Mouse (Mus musculus) heart, embryonic 12.5 days (tissue): ENCODE results near the gene Greb1. TPM values are rescaled to one million over a fixed set of nuclear protein-coding genes. Genes with fewer than 3 reads are reported as not detected.
A peak's percentile ranks its signal among the peaks of the same experiment; 100 is the strongest.

Source experiments
- ATAC-seq: fragments of 200-750 bp; cut with Nextera tagmentation; 2 replicates; pipeline ENCODE4 v1.8.0; 2017; ENCODE audit warnings: moderate TSS enrichment, moderate library complexity; ENCODE audit not compliant: insufficient number of reproducible peaks, low FRiP score
- H3K27ac ChIP-seq: fragments of 300-500 bp; sonication (generic); 2 replicates; pipeline ENCODE4 v1.5.1; 2016; ENCODE audit warnings: mild to moderate bottlenecking, moderate library complexity; ENCODE audit not compliant: poor library complexity, severe bottlenecking
- H3K27me3 ChIP-seq: fragments of 300-500 bp; sonication (generic); replicated peaks from 2 replicates; pipeline ENCODE4 v1.6.1; 2016; ENCODE audit warnings: mild to moderate bottlenecking, moderate library complexity
- H3K36me3 ChIP-seq: fragments of 300-500 bp; sonication (generic); 2 replicates; pipeline ENCODE4 v1.6.1; 2016; ENCODE audit warnings: mild to moderate bottlenecking, moderate library complexity
- H3K4me1 ChIP-seq: fragments of 300-500 bp; sonication (generic); replicated peaks from 2 replicates; pipeline ENCODE4 v1.6.1; 2016; ENCODE audit warnings: mild to moderate bottlenecking
- H3K4me2 ChIP-seq: fragments of 300-500 bp; sonication (generic); 2 replicates; pipeline ENCODE4 v1.6.1; 2016; ENCODE audit warnings: mild to moderate bottlenecking, moderate library complexity
- H3K4me3 ChIP-seq: fragments of 300-500 bp; sonication (generic); 2 replicates; pipeline ENCODE4 v1.5.1; 2016; ENCODE audit warnings: mild to moderate bottlenecking
- H3K9ac ChIP-seq: fragments of 300-500 bp; sonication (generic); 2 replicates; pipeline ENCODE4 v1.6.1; 2016; ENCODE audit warnings: mild to moderate bottlenecking, moderate library complexity
- H3K9me3 ChIP-seq: fragments of 300-500 bp; sonication (generic); replicated peaks from 2 replicates; pipeline ENCODE4 v1.6.1; 2016; ENCODE audit warnings: mild to moderate bottlenecking, moderate library complexity
- WGBS: fragments of 180-500 bp; shearing (Covaris S2); methylation state at CpG from one replicate; pipeline ENCODE4 v1.1.7; 2016; 5-methylcytosine and 5-hydroxymethylcytosine counted together
- polyA plus RNA-seq: library from polyadenylated mRNA; unstranded; fragments of >200 nt; fragmentation: Nextera tagmentation; extraction: Ambion mirVana; gene quantifications from 2 replicates; pipeline ENCODE4 v1.2.1, GENCODE M21; 2016

Greb1 gene
- 1.7 and 3.7 TPM in 2 replicates for polyA plus RNA-seq

DNA sequence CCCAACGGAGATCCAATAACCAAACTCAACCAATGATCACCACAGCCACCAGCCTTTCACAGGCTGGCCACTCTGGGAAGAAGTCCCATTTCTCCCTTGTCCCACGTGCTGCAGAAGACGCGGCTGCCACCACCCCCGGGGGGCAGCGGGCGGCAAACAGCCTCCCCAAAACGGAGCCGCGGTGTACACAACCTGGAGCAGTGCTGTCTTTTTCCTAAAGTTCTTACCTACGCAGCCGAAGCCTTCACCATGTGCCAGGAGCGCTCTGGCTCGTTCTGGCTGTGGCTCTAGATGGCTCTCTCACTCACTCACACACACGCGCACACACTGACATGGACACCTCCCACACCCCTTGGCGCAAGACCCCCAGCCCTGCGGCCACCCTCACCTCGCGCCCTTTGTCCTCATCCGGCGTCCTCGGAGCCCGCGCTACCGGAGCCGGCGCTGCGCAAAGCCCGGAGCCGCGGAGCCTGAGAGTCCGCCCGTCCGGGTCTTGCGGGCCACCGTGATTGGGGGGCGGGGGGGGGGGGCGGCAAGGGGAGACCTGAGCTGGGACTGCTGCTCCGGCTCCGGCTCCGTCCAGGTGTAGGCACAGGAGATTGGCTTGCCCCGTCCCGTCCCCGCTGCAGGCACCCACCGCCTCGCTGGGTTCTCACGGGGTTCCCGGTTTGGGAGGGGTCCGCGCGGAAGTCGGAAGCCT lies at the start of gene Greb1:
Gene Greb1, minus strand, starts transcription at position 628 of the 700 bp plus-strand sequence.
- H3K9ac ChIP-seq = peak within 1 kb of the TSS; percentile 86
- no peaks in the 10 kb centered on the region for H3K9me3 ChIP-seq
- peaks cover 10% of the 10 kb centered on the region for H3K4me1 ChIP-seq
- no peaks in the 10 kb centered on the region for H3K36me3 ChIP-seq
- peak within 1 kb of the TSS; percentile 80 for H3K4me3 ChIP-seq
- H3K4me2 ChIP-seq = peak within 1 kb of the TSS; percentile 98
- H3K27me3 ChIP-seq = no peaks in the 10 kb centered on the region; the same call in 1 of the 2 replicates
- ATAC-seq = peak; percentile 70
- no peak within 1 kb of the TSS for H3K27ac ChIP-seq
- under 1% methylated on average over 51 of the region's 53 CpGs for WGBS

DNA sequence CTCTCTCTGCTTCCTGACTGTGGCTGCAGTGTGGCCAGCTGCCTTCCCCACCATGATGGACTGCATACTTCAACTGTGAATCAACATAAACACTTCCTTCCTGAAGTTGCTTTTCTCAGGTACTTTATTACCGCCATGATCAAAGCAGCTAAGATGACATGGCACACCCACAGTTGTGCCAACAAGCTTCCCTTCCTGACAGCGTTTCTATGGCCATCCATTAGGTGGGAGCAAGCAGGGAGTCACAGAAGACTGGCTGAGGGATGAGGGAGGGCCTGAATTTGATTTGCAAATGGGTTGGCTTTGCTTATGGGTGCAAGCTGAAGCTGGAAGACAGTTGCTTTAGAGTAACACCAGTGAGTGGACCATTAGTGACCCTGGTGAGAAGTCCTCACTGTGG lies 49.1 kb upstream of the Greb1 start:
- Histone ChIP-seq H3K27ac (no peak overlapping the region), H3K4me2 (no peak overlapping the region), H3K27me3 (no peaks in the 10 kb centered on the region), H3K9ac (no peak overlapping the region), H3K4me3 (no peak overlapping the region), H3K36me3 (no peaks in the 10 kb centered on the region), H3K4me1 (peaks cover 35% of the 10 kb centered on the region), H3K9me3 (no peaks in the 10 kb centered on the region)
- no peak for ATAC-seq
- 54% methylated on average over 2 of the region's 2 CpGs for WGBS

DNA sequence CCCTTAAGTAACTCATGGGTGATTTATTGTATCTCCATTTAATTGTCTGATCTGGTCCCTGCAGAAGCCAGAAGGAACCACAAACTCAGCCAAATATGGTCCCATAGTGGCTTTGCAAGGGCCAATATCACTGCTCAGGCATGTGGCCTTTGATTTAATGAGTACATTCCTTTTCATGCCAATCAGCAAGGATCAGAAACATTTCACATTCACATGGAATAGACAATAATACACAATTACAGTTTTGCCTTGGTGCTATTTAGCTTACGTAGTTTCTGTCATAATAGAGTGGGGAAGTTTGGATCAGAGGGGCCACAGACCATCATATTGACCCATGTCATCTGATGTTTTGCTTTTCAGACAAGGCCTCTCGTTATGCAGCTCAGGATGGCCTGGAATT lies 47.8 kb upstream of the Greb1 start:
- Histone ChIP-seq H3K4me2 (no peak overlapping the region), H3K9me3 (no peaks in the 10 kb centered on the region), H3K9ac (no peak overlapping the region), H3K4me3 (no peak overlapping the region), H3K36me3 (no peaks in the 10 kb centered on the region), H3K27ac (no peak overlapping the region), H3K27me3 (no peaks in the 10 kb centered on the region), H3K4me1 (peaks cover 32% of the 10 kb centered on the region)
- ATAC-seq = no peak
- 71% methylated on average over 2 of the region's 2 CpGs for WGBS

DNA sequence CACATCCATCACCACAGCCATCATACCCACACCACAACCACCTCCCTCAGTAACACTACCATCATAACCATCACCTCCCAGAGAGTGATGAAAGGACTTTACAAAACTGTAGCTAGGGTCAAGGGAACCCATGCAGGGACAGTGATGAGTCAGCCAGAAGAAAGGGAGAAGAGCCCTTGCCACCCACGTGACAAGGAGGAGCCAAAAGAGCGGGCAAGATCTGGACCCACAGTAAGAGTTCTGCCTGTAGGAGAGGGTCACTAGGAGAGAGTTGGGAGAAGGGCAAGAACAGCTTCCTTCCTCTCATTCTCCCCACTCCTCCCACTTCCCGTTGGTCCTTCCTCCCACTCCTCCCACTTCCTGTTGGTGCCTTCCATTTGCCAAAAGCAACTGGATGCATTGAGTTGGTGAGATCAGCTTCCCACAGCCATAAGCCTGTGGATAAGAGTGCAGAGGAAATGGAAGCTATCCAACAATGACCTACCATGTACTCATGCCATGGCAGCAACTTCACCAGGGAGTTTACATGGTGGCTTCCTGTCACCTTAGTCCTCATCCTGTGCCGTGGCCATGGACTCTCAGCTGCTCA lies 46.6 kb upstream of the Greb1 start:
- peak overlapping the region; percentile 26; the same call in 1 of the 2 replicates for H3K27ac ChIP-seq
- no peaks in the 10 kb centered on the region for H3K27me3 ChIP-seq
- H3K36me3 ChIP-seq = no peaks in the 10 kb centered on the region
- H3K4me3 ChIP-seq = no peak overlapping the region
- no peaks in the 10 kb centered on the region for H3K9me3 ChIP-seq
- no peak overlapping the region for H3K9ac ChIP-seq
- 72% methylated on average over 4 of the region's 4 CpGs for WGBS
- peaks cover 29% of the 10 kb centered on the region for H3K4me1 ChIP-seq
- H3K4me2 ChIP-seq = no peak overlapping the region
- no peak for ATAC-seq

DNA sequence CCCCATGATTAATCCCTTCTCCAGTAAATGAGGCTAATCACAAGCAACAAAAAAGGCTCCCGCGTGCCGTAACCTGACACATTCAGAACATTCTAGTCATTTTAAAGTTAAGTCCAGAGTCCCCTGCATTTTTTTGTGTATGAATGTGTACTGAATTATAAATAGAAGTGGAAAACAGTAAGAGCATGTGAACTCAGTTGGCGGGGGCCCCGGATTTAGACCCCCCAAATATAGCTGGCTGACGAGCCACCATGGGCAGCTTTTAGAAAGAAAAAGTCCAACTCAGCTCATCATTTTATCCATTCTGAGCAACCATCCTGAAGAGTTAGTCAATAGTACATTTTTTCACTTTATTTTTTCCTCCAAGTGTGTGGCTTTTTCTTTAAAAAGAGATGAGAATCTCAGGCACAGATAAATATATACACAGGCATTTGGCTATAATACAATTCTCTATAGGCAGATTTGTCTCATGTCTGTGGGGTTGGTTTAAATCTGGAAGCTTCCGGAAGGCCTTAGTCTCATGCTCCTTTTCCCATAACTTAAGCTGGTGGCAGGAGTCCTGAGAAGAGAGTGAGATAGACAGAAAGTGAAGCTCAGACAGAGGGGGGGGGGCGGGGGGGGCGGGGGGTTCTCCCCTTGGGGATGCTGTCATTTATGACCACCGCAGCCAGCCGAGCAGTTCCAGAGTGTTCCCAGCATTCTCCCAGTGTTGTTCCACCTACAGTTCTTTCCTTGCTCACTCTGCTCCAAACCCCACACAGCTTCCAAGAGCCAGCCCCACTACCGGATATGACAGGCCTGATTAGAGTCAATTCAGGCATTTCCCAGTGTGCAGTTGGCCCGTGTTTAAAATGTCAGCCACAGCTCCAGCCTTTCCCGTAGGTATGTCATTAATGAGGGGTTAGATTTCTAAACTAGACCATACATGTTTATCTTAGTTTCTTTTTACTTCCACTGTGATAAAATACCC lies 44.2 kb upstream of the Greb1 start:
- peak; percentile 68 for ATAC-seq
- Histone ChIP-seq H3K27ac (peak overlapping the region; percentile 78), H3K27me3 (no peaks in the 10 kb centered on the region)

DNA sequence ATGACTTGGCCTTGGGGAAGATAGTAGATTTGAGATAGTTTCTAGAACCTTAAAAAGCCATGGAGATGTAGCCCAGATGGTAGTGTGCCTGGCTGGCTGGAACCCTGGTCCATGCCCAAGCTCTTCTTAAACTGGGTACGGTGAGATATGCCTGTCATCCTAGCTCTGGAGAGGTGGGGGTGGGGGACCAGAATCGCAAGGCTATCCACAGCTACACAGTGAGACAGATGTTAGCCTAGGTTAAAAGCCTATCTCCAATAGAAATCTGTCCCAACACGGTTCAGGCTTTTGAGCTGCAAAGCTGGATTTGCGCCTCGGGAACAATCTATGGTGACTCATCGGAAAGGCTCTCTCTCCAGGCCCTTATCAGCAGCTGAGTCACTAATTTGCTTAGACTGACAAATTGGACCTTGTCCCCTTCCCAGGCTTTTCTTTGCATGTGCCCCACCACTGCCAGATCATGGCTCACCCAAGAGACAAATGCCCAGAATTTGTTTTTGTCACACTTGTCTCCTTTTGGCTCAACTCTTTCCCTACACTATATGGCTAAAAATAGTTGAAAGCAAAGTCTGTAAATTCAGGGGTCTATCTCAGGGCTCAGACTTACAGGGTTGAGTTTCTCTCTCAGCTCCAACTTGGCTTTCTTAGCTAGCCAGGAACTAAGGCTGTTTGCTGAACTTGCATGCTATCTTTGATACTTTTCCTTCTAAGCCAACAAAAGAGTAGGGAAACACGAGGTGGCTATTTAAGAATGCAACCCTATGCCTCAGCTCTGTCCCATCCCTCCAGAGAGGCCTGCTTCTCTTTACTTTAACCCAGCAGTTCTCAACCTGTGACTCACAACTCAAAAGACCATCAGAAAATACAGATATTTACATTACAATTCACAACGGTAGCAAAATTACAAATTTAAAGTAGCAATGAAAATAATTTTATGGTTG lies 40.4 kb upstream of the Greb1 start:
- ATAC-seq = peak; percentile 53

More for the DNA sequence above, 44.2 kb upstream of the Greb1 start:
- Histone ChIP-seq H3K9me3 (no peaks in the 10 kb centered on the region), H3K4me2 (peak overlapping the region; percentile 15; the same call in 1 of the 2 replicates), H3K9ac (no peak overlapping the region), H3K36me3 (no peaks in the 10 kb centered on the region), H3K4me1 (peaks cover 26% of the 10 kb centered on the region), H3K4me3 (no peak overlapping the region)
- WGBS = 61% methylated on average over 14 of the region's 14 CpGs

DNA sequence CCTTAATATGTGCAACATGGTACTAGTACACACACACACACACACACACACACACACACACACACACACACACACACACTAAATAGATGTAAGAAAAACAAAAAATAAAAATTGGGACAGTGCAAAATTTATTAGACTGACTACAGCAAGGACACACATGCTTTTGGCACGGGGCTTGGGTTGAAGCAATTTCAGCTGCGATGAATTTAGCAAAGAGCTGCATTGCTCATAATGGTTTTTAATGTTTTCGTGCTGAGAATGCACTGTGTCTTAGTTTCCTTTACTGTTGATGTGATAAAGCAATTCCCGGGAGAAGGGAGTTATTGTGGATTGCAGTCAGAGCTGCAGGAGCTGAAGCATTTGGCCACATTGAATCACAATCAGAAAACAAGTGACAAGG lies 37.1 kb upstream of the Greb1 start:
- Histone ChIP-seq H3K4me3 (no peak overlapping the region), H3K9ac (no peak overlapping the region), H3K4me2 (no peak overlapping the region), H3K9me3 (peaks cover 6% of the 10 kb centered on the region; the same call in 1 of the 2 replicates), H3K4me1 (peaks cover 29% of the 10 kb centered on the region), H3K27me3 (no peaks in the 10 kb centered on the region), H3K36me3 (no peaks in the 10 kb centered on the region), H3K27ac (no peak overlapping the region)
- ATAC-seq = no peak
- 79% methylated on average over 4 of the region's 4 CpGs for WGBS

More for the DNA sequence above, 40.4 kb upstream of the Greb1 start:
- H3K9ac ChIP-seq = no peak overlapping the region
- no peaks in the 10 kb centered on the region for H3K27me3 ChIP-seq
- H3K4me1 ChIP-seq = peaks cover 37% of the 10 kb centered on the region
- peaks cover 6% of the 10 kb centered on the region; the same call in 1 of the 2 replicates for H3K9me3 ChIP-seq
- H3K36me3 ChIP-seq = no peaks in the 10 kb centered on the region
- H3K4me3 ChIP-seq = no peak overlapping the region
- H3K27ac ChIP-seq = peak overlapping the region; percentile 58
- no peak overlapping the region for H3K4me2 ChIP-seq
- 20% methylated on average over 8 of the region's 8 CpGs for WGBS

DNA sequence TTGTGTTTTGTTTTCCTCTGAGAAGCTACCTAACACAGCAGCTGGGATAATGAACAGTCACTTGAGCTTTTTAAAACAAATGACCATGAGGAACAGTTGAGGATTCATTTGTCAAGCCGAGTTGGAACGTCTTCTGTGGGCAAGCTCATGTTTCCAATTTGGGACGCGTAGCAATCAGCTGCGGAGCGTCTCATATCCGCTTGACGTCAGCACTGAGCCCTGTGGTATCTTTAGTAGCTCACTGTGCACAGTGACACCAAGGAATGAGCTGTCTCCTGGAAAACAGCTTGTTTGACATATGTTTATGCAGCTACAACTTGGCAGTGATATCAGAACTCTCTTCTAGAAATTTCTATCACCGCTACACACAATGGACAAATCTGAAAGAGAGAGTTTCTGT lies 35.5 kb upstream of the Greb1 start:
- H3K4me3 ChIP-seq = no peak overlapping the region; the same call in 1 of the 2 replicates
- peak overlapping the region; percentile 26; the same call in 1 of the 2 replicates for H3K9ac ChIP-seq
- 21% methylated on average over 9 of the region's 9 CpGs for WGBS
- peak overlapping the region; percentile 41 for H3K4me2 ChIP-seq
- peaks cover 26% of the 10 kb centered on the region for H3K4me1 ChIP-seq
- peaks cover 6% of the 10 kb centered on the region; the same call in 1 of the 2 replicates for H3K9me3 ChIP-seq
- H3K36me3 ChIP-seq = no peaks in the 10 kb centered on the region
- peak; percentile 78 for ATAC-seq
- peak overlapping the region; percentile 61 for H3K27ac ChIP-seq
- no peaks in the 10 kb centered on the region for H3K27me3 ChIP-seq

DNA sequence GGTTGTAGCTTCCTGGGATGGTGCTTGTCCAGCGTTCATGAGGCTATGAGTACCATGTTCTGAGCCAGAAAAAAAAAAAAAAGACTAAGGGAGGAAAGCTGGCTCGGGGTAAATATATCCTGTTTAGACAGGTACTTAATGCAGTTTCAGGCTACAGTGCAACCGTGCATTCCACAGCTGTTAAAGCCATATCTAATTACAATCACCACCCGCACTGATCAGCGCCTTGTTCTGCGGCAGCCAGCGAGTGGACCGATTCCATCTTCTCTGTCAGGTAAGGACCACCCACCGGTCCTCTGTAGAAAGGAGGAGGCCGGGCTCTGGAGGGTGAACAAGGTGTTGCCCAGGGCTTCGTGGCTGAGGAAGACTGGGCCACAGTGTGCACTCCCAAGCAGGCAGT lies 34.0 kb upstream of the Greb1 start:
- Histone ChIP-seq H3K9me3 (peaks cover 6% of the 10 kb centered on the region; the same call in 1 of the 2 replicates), H3K27me3 (no peaks in the 10 kb centered on the region), H3K4me1 (peaks cover 24% of the 10 kb centered on the region), H3K36me3 (no peaks in the 10 kb centered on the region), H3K27ac (no peak overlapping the region), H3K4me2 (no peak overlapping the region), H3K4me3 (no peak overlapping the region), H3K9ac (no peak overlapping the region)
- WGBS = 57% methylated on average over 11 of the region's 11 CpGs
- ATAC-seq = 0 out of 2 replicates have a peak, but pooled peaks have one; percentile 37

DNA sequence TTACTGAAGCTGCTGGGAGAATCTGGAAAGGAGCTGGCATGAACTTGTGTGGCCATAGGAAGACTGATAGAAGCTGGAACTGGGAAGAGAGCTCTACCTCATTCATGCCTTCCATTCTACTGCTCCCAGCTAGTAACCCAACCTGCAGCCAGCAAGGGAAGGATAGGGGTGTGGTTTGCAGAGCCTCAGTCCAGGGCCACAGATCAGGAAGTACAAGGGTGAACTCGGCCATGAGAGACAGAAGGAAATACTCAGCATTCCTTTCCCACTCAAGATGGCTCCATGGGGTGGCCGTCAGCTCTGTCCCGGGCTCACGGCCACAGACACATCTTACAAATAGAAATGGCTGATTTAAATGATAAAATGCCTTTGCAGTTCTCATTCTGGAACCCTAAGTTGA lies 30.4 kb upstream of the Greb1 start:
- Histone ChIP-seq H3K9ac (no peak overlapping the region), H3K4me3 (no peak overlapping the region), H3K9me3 (no peaks in the 10 kb centered on the region), H3K4me2 (no peak overlapping the region), H3K36me3 (peaks cover 6% of the 10 kb centered on the region), H3K4me1 (peaks cover 11% of the 10 kb centered on the region), H3K27me3 (no peaks in the 10 kb centered on the region), H3K27ac (no peak overlapping the region)
- ATAC-seq = no peak; the same call in 1 of the 2 replicates
- 49% methylated on average over 4 of the region's 4 CpGs for WGBS
